Mouse (Mus musculus): ENCODE data around the gene Fam243. TPM values are rescaled to one million over a fixed set of nuclear protein-coding genes. Genes with fewer than 3 reads are reported as not detected.
A peak's percentile ranks its signal among the peaks of the same experiment; 100 is the strongest.

Gene Fam243
- total and polyA plus RNA-seq, 3 experiments: 0.14 to 1.2 (median 0.78) TPM

GRCm38 (mm10) chr16:92319353-92320109, 1.7 kb downstream of the Fam243 start:
- no peak overlapping the region for H3K4me3 ChIP-seq
- H3K9ac ChIP-seq (ENCODE audit: low read depth, low read length): no peak overlapping the region
- H3K27ac ChIP-seq: no peak overlapping the region
- 55% methylated on average over 20 of the region's 20 CpGs for WGBS
- peak; percentile 41 to 60 for DNase-seq
- H3K36me3 ChIP-seq (ENCODE audit: control insufficient read depth, insufficient read depth, low read length): no peaks in the 10 kb centered on the region
- intact Hi-C loops (cut with DNase I): no loop called here
- TF ChIP-seq EP300 (IDR thresholded peaks at IDR 0.05; ENCODE audit: insufficient read depth, low read depth, low read length): no peak
- peak; percentile 72 for TF ChIP-seq CTCF (IDR thresholded peaks at IDR 0.05)
- no peak for TF ChIP-seq POLR2A (IDR thresholded peaks at IDR 0.05; ENCODE audit: insufficient read depth, low read depth, low read length)
- H3K4me1 ChIP-seq (ENCODE audit: control insufficient read depth, insufficient read depth, low read length): no peaks in the 10 kb centered on the region
- H3K27me3 ChIP-seq (ENCODE audit: control insufficient read depth, insufficient read depth, low read length): no peaks in the 10 kb centered on the region
- no peaks in the 10 kb centered on the region for H3K79me2 ChIP-seq (replicated peaks; ENCODE audit: control insufficient read depth, insufficient read depth, low read length)

GRCm38 (mm10) chr16:92316049-92316738, 5.0 kb downstream of the Fam243 start:
- no peak overlapping the region for H3K27ac ChIP-seq
- no peaks in the 10 kb centered on the region for H3K79me2 ChIP-seq (replicated peaks; ENCODE audit: control insufficient read depth, insufficient read depth, low read length)
- H3K36me3 ChIP-seq (ENCODE audit: control insufficient read depth, insufficient read depth, low read length): no peaks in the 10 kb centered on the region
- intact Hi-C loops (cut with DNase I): no loop called here
- no peaks in the 10 kb centered on the region for H3K27me3 ChIP-seq (ENCODE audit: control insufficient read depth, insufficient read depth, low read length)
- no peak for DNase-seq
- H3K4me3 ChIP-seq: no peak overlapping the region
- WGBS: 89% methylated on average over 7 of the region's 7 CpGs
- no peak overlapping the region for H3K9ac ChIP-seq (ENCODE audit: low read depth, low read length)
- TF ChIP-seq CTCF (IDR thresholded peaks at IDR 0.05) (no peak), POLR2A (IDR thresholded peaks at IDR 0.05; ENCODE audit: insufficient read depth, low read depth, low read length) (no peak), EP300 (IDR thresholded peaks at IDR 0.05; ENCODE audit: insufficient read depth, low read depth, low read length) (no peak)
- no peaks in the 10 kb centered on the region for H3K4me1 ChIP-seq (ENCODE audit: control insufficient read depth, insufficient read depth, low read length)

- no peaks in the 10 kb centered on the region for H3K79me2 ChIP-seq (replicated peaks; ENCODE audit: control insufficient read depth, insufficient read depth, low read length)
- WGBS: 41% methylated on average over 13 of the region's 13 CpGs
Observed at GRCm38 (mm10) chr16:92313953-92314741, 7.1 kb downstream of the Fam243 start.

GRCm38 (mm10) chr16:92309126-92309525, 12.1 kb downstream of the Fam243 start:
- intact Hi-C loops (cut with DNase I): no loop called here
- WGBS: 68% methylated on average over 4 of the region's 4 CpGs
- H3K9ac ChIP-seq (ENCODE audit: low read depth, low read length): no peak overlapping the region
- no peak overlapping the region for H3K27ac ChIP-seq
- no peaks in the 10 kb centered on the region for H3K79me2 ChIP-seq (replicated peaks; ENCODE audit: control insufficient read depth, insufficient read depth, low read length)
- no peaks in the 10 kb centered on the region for H3K4me1 ChIP-seq (ENCODE audit: control insufficient read depth, insufficient read depth, low read length)
- no peaks in the 10 kb centered on the region for H3K36me3 ChIP-seq (ENCODE audit: control insufficient read depth, insufficient read depth, low read length)
- DNase-seq: no peak
- no peak for TF ChIP-seq POLR2A (IDR thresholded peaks at IDR 0.05; ENCODE audit: insufficient read depth, low read depth, low read length)
- TF ChIP-seq CTCF (IDR thresholded peaks at IDR 0.05): no peak
- no peak for TF ChIP-seq EP300 (IDR thresholded peaks at IDR 0.05; ENCODE audit: insufficient read depth, low read depth, low read length)
- no peaks in the 10 kb centered on the region for H3K27me3 ChIP-seq (ENCODE audit: control insufficient read depth, insufficient read depth, low read length)
- no peak overlapping the region for H3K4me3 ChIP-seq

More at GRCm38 (mm10) chr16:92313953-92314741, 7.1 kb downstream of the Fam243 start:
- no peaks in the 10 kb centered on the region for H3K27me3 ChIP-seq (ENCODE audit: control insufficient read depth, insufficient read depth, low read length)
- no peak overlapping the region for H3K27ac ChIP-seq
- H3K4me1 ChIP-seq (ENCODE audit: control insufficient read depth, insufficient read depth, low read length): no peaks in the 10 kb centered on the region
- no peak overlapping the region for H3K9ac ChIP-seq (ENCODE audit: low read depth, low read length)
- DNase-seq: peak; percentile 24 to 32
- no peak overlapping the region for H3K4me3 ChIP-seq
- TF ChIP-seq CTCF (IDR thresholded peaks at IDR 0.05) (peak; percentile 90), POLR2A (IDR thresholded peaks at IDR 0.05; ENCODE audit: insufficient read depth, low read depth, low read length) (no peak), EP300 (IDR thresholded peaks at IDR 0.05; ENCODE audit: insufficient read depth, low read depth, low read length) (0 out of 2 replicates have a peak, but pooled peaks have one; percentile 37)
- intact Hi-C loops (cut with DNase I): loop anchor here (1.0 to 5.0 kb wide), 2 partner anchors 143 to 163 kb away; no protein-coding TSS in a partner anchor
- H3K36me3 ChIP-seq (ENCODE audit: control insufficient read depth, insufficient read depth, low read length): no peaks in the 10 kb centered on the region

GRCm38 (mm10) chr16:92307947-92308346, 13.3 kb downstream of the Fam243 start:
- H3K4me1 ChIP-seq (ENCODE audit: control insufficient read depth, insufficient read depth, low read length): no peaks in the 10 kb centered on the region
- WGBS: 54% methylated on average over 3 of the region's 3 CpGs
- no peaks in the 10 kb centered on the region for H3K36me3 ChIP-seq (ENCODE audit: control insufficient read depth, insufficient read depth, low read length)

More at GRCm38 (mm10) chr16:92307947-92308346, 13.3 kb downstream of the Fam243 start:
- DNase-seq: no peak
- no peak overlapping the region for H3K27ac ChIP-seq
- no peaks in the 10 kb centered on the region for H3K79me2 ChIP-seq (replicated peaks; ENCODE audit: control insufficient read depth, insufficient read depth, low read length)
- no peak overlapping the region for H3K9ac ChIP-seq (ENCODE audit: low read depth, low read length)
- H3K4me3 ChIP-seq: no peak overlapping the region
- peak; percentile 37 for TF ChIP-seq CTCF (IDR thresholded peaks at IDR 0.05)
- no peak for TF ChIP-seq EP300 (IDR thresholded peaks at IDR 0.05; ENCODE audit: insufficient read depth, low read depth, low read length)
- no peak for TF ChIP-seq POLR2A (IDR thresholded peaks at IDR 0.05; ENCODE audit: insufficient read depth, low read depth, low read length)
- no peaks in the 10 kb centered on the region for H3K27me3 ChIP-seq (ENCODE audit: control insufficient read depth, insufficient read depth, low read length)
- intact Hi-C loops (cut with DNase I): no loop called here

Measured in heart, adult 2 months (tissue).